Mouse (Mus musculus): ENCODE data around the gene A030005L19Rik.
"Not testable (repeated sequence)": the region's sequence is repeated elsewhere in the genome, so short reads cannot be mapped to it uniquely, and the experiment has no call there.

Gene A030005L19Rik

GRCm38 (mm10) chr1:82913025-82913424 is at the start of gene A030005L19Rik:
TSS of gene A030005L19Rik (plus strand) at chr1:82913325.
- DNase-seq (ENCODE audit: low spot score): no peak

- no peak for DNase-seq (ENCODE audit: low spot score)
Observed at GRCm38 (mm10) chr1:82870202-82870601, 42.9 kb upstream of the A030005L19Rik start.

GRCm38 (mm10) chr1:82879172-82879571 is 34.0 kb upstream of the A030005L19Rik start:
- DNase-seq (ENCODE audit: low spot score): no peak

GRCm38 (mm10) chr1:82880196-82880595 is 32.9 kb upstream of the A030005L19Rik start:
- no peak for DNase-seq (ENCODE audit: low spot score)

DNA sequence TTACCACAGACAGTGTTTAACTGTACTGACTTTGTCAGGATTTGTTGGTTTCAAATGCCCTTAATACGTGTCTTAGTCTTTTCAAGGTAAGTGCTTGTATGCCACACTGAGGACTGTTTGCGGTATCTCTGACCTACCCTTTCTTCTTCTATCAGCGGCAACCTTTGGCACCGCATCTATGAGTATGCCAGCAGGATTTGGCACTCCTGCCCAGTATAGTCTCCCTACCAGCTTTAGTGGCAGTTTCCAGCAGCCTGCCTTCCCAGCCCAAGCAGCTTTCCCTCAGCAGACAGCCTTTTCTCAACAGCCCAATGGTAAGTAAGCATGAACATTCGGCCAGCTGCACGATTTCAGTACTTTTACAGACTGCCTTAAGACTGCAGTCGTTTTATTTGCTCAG is 19.9 kb upstream of the A030005L19Rik start:
- DNase-seq (ENCODE audit: low spot score): no peak

GRCm38 (mm10) chr1:82900567-82900966 is 12.6 kb upstream of the A030005L19Rik start:
- DNase-seq (ENCODE audit: low spot score): no peak

GRCm38 (mm10) chr1:82901201-82901600 is 11.9 kb upstream of the A030005L19Rik start:
- DNase-seq (ENCODE audit: low spot score): no peak

GRCm38 (mm10) chr1:82905886-82906285 is 7.2 kb upstream of the A030005L19Rik start:
- DNase-seq (ENCODE audit: low spot score): no peak

DNA sequence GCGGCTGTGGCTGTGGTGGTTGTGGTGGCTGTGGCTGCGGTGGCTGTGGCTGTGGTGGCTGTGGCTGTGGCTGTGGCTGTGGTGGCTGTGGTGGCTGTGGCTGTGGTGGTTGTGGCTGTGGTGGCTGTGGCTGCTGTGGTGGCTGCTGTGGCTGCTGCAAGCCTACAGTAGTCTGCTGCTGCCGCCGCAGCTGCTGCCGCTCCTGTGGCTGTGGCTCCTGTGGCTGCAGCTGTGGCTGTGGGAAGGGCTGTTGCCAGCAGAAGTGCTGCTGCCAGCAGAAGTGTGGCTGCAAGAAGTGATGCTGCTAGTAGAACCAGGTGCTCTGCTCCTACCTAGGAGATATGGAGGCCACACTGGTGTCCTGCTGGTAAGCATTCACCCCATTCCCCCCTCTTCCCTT is 309 bp downstream of the A030005L19Rik start:
- DNase-seq (ENCODE audit: low spot score): not testable (repeated sequence)

DNA sequence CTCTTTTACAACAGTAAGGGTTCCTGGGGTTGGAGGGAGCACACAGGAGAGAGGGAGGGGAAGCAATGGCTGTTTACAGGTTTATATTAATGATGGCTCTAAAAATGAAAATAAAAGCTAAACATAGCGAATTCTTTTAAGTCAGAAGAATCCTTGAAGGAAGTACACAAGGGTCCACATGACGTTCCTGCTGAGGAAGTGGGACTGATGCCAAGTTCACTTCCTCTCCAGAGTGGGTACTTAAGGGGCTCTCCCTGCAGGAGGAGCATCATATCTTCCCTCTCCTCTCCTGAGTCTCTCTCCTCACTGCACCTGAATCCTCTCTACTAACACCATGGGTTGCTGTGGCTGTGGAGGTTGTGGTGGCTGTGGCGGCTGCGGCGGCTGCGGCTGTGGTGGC is 11.5 kb downstream of the A030005L19Rik start, which contains the start of gene A030014E15Rik:
Gene A030014E15Rik (plus strand): TSS at position 268 of the 400 bp plus-strand sequence.
- no peak for DNase-seq (ENCODE audit: low spot score)

DNA sequence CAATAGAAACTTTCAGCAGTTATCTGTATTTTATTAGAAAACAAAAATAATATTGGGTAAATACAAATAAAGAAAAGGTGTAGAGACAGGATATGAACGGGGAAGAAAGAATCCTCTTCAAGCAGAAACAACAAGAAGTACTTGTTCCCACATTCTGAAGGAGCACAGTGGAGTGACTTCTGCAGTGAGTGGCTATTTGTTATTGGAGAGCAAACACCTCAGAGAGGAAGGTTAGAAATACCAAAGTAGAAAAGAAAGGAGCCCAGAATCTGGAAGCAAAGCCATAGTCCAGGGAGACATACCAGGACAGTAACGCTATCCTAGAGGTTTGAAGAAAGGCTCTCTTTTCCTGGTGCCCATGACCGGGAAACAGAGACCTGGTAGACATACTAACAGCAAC is 17.4 kb downstream of the A030005L19Rik start:
- not testable (repeated sequence) for DNase-seq (ENCODE audit: low spot score)

- not testable (repeated sequence) for DNase-seq (ENCODE audit: low spot score)
Observed at GRCm38 (mm10) chr1:82931326-82931725, 18.2 kb downstream of the A030005L19Rik start, which contains the start of gene Gm6217. TSS of gene Gm6217 (minus strand) at chr1:82931399.

DNA sequence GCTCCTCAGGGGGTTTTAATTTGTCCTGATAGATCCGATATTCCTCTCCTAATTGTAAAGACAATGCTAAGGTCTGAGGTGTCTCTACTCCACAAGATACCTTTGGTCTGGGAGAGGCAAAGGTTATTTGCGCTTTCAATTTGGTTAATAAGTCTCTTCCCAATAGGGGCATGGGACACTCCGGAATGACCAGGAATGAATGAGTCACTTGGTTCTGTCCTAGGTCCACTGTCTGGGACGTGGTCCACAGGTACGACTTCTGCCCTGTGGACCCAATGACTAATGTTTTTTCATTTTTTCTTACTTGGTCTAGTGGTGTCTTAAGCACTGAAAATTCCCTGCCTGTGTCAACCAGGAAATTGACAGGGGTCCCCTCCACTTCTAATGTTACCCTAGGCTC is 25.5 kb downstream of the A030005L19Rik start:
- no peak for DNase-seq (ENCODE audit: low spot score)

GRCm38 (mm10) chr1:82942505-82942904 is 29.4 kb downstream of the A030005L19Rik start:
- DNase-seq (ENCODE audit: low spot score): not testable (repeated sequence)

- not testable (repeated sequence) for DNase-seq (ENCODE audit: low spot score)
Observed at GRCm38 (mm10) chr1:82943295-82943694, 30.2 kb downstream of the A030005L19Rik start, which contains the start of gene A030003K21Rik. TSS of gene A030003K21Rik (minus strand) at chr1:82943388.

DNA sequence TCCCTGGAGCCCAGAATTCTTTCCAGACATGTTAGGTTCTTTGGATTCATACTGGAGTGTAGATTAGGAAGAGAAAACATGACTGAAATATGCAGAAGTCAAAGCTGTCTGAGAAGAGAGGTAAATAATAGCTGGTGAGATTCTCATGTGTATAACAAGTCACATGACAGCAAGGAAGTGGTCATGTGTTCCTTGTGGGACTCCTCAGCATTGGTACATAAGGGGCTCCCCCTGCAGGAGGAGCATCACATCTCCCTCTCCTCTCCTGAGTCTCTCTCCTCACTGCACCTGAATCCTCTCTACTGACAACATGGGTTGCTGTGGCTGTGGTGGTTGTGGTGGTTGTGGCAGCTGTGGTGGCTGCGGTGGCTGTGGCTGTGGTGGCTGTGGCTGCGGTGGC is 32.9 kb downstream of the A030005L19Rik start:
- DNase-seq (ENCODE audit: low spot score): not testable (repeated sequence)

- no peak for DNase-seq (ENCODE audit: low spot score)
Observed at GRCm38 (mm10) chr1:82948601-82949000, 35.5 kb downstream of the A030005L19Rik start.

- DNase-seq (ENCODE audit: low spot score): not testable (repeated sequence)
Observed at GRCm38 (mm10) chr1:82955913-82956312, 42.8 kb downstream of the A030005L19Rik start, which contains the start of gene Gm7544. TSS of gene Gm7544 (minus strand) at chr1:82956013.

DNA sequence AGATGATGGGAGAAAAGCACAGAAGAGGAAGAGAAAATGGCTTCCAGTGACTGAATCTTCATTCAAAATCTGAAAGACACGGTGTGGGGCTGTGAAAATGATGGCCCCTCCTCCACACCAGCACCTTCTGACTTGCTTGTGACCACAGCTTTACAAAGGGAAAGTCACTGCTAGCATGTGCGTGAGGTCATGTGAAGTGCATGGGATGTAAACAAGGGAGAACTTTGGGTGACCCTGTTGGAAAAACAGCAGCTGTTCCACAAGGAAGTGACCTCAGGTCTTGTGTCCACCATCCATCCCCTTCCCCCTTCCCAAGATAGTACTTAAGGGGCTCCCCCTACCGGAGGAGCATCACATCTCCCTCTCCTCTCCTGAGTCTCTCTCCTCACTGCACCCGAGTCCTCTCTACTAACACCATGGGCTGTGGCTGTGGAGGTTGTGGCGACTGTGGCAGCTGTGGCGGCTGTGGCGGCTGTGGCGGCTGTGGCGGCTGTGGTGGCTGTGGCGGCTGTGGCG is 46.8 kb downstream of the A030005L19Rik start, which contains the start of gene Gm47955:
Gene Gm47955 (plus strand): TSS at position 417 of the 516 bp plus-strand sequence.
- no peak for DNase-seq (ENCODE audit: low spot score)

Measured in ovary, adult 18-20 months (tissue).